Mouse (Mus musculus) heart, embryonic 11.5 days (tissue): ENCODE data around the gene Ubl7. TPM values are rescaled to one million over a fixed set of nuclear protein-coding genes. Genes with fewer than 3 reads are reported as not detected.
A peak's percentile ranks its signal among the peaks of the same experiment; 100 is the strongest.

Source experiments
- ATAC-seq: fragments of 200-750 bp; cut with Nextera tagmentation; replicated peaks from 2 replicates; pipeline ENCODE4 v1.8.0; 2017; ENCODE audit warnings: moderate library complexity; ENCODE audit not compliant: insufficient number of reproducible peaks, low FRiP score, low TSS enrichment
- H3K27ac ChIP-seq: fragments of 300-500 bp; sonication (generic); 2 replicates; pipeline ENCODE4 v1.5.1; 2014; ENCODE audit warnings: mild to moderate bottlenecking, low read depth, low read length
- H3K27me3 ChIP-seq: fragments of 300-500 bp; sonication (generic); 2 replicates; pipeline ENCODE4 v1.6.1; 2014; ENCODE audit warnings: mild to moderate bottlenecking, low read length, mixed read lengths; ENCODE audit not compliant: control insufficient read depth, insufficient read depth
- H3K36me3 ChIP-seq: fragments of 300-500 bp; sonication (generic); 2 replicates; pipeline ENCODE4 v1.6.1; 2014; ENCODE audit warnings: mild to moderate bottlenecking, low read length, moderate library complexity, mixed read lengths; ENCODE audit not compliant: control insufficient read depth, insufficient read depth
- H3K4me1 ChIP-seq: fragments of 300-500 bp; sonication (generic); 2 replicates; pipeline ENCODE4 v1.6.1; 2014; ENCODE audit warnings: low read length; ENCODE audit not compliant: control insufficient read depth, insufficient read depth
- H3K4me2 ChIP-seq: fragments of 300-500 bp; sonication (generic); 2 replicates; pipeline ENCODE4 v1.6.1; 2014; ENCODE audit warnings: mild to moderate bottlenecking, moderate library complexity
- H3K4me3 ChIP-seq: fragments of 300-500 bp; sonication (generic); 2 replicates; pipeline ENCODE4 v1.5.1; 2014; ENCODE audit warnings: low read depth, low read length
- H3K9ac ChIP-seq: fragments of 300-500 bp; sonication (generic); 2 replicates; pipeline ENCODE4 v1.6.1; 2014; ENCODE audit warnings: mild to moderate bottlenecking, low read depth, low read length, moderate library complexity
- H3K9me3 ChIP-seq: fragments of 300-500 bp; sonication (generic); replicated peaks from 2 replicates; pipeline ENCODE4 v1.6.1; 2016; ENCODE audit warnings: low read length; ENCODE audit not compliant: control insufficient read depth
- WGBS: fragments of 180-500 bp; shearing (Covaris S2); extraction: QIAGEN DNeasy Blood & Tissue Kit; methylation state at CpG from one replicate; pipeline ENCODE4 v1.1.7; 2014; ENCODE audit not compliant: insufficient replicate concordance; 5-methylcytosine and 5-hydroxymethylcytosine counted together
- polyA plus RNA-seq: library from polyadenylated mRNA; unstranded; fragments of >200 nt; fragmentation: Nextera tagmentation; extraction: Ambion mirVana; gene quantifications from 2 replicates; pipeline ENCODE4 v1.2.1, GENCODE M21; 2014

Ubl7 gene
- polyA plus RNA-seq, 1 experiment from 2014 or later, result 106 TPM

DNA sequence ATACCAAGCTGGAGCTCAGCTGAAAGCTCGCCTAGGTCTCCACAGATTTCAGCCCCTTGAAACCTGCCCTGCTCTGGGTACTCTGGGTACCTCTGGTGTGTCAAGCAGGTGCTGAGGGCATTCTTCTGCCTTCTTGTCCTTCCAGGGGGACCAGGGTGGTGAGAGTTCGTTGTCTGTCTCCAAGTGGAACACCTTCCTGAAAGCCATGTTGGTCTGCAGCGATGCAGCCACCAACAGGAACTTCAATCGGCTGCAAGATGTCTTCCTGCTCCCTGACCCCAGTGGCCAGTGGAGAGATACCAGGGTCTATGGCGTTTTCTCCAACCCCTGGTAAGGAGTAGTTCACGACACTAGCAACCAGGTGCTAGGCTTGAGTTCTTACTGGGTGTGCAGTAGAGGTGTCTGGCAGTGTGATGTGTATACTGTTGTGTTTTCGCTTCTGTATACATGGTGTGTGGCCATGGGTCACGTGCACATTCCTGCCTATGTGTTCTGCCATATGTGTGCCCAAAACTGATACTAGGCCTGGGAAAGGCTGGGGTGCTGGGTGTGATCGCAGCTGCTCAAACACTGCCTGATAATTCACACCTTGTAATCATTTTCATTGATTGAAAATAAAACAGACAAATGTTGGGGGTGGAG is 45.5 kb downstream of the Ubl7 start:
- WGBS, result 75% methylated on average over 9 of the region's 9 CpGs
- H3K9me3 ChIP-seq, result no peaks in the 10 kb centered on the region
- H3K36me3 ChIP-seq, result no peaks in the 10 kb centered on the region
- no peak overlapping the region for H3K4me2 ChIP-seq
- H3K9ac ChIP-seq, result no peak overlapping the region
- no peak for ATAC-seq
- H3K4me3 ChIP-seq, result no peak overlapping the region
- peaks cover 8% of the 10 kb centered on the region; the same call in 1 of the 2 replicates for H3K27me3 ChIP-seq
- H3K4me1 ChIP-seq, result peaks cover 11% of the 10 kb centered on the region
- H3K27ac ChIP-seq, result no peak overlapping the region

DNA sequence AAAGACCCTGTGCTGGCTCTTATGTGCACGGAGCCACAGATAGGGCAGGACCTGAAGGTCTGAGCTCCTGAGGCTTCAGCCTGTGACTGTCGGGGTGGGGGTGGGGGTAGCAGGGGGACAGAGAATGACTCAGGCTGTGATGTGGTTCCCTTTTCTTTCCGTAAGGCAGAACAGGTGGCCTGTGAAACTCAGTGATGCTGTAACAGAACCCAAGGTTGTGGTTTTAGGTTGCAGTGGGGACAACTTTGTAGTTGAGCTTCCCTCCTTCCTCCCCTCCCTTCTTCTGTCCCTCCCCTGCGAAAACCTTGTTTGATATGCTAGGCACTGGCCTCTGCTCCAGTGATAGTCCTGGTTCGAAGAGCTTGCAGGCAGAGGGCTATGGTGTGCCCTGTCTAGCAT is 46.1 kb downstream of the Ubl7 start:
- Histone ChIP-seq H3K36me3 (no peaks in the 10 kb centered on the region), H3K27me3 (peaks cover 5% of the 10 kb centered on the region; the same call in 1 of the 2 replicates), H3K4me1 (peaks cover 9% of the 10 kb centered on the region), H3K9me3 (no peaks in the 10 kb centered on the region), H3K9ac (no peak overlapping the region), H3K4me3 (no peak overlapping the region), H3K27ac (no peak overlapping the region), H3K4me2 (no peak overlapping the region)
- 74% methylated on average over 5 of the region's 5 CpGs for WGBS
- ATAC-seq, result no peak

DNA sequence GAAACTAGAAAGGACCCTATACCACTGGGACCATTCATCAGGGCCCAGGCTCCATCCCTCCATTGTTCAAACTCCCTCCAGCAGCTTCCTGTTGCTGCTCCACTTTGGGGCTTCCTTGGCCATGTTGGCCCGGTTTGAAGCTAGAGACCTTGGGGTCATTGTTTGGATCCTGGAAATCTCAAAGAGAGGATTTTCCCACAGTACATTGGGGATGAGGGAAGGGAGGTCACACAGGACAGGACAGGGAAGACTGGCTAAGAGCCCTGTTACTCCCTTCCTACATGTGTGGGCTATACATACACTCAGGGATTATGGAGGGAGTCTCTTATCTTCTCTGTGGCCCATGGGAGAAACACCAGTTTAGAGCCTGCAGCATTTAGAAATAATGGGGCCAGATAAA is 47.8 kb downstream of the Ubl7 start:
- no peak overlapping the region for H3K4me2 ChIP-seq
- H3K36me3 ChIP-seq, result no peaks in the 10 kb centered on the region
- no peak overlapping the region for H3K9ac ChIP-seq
- no peak overlapping the region for H3K4me3 ChIP-seq
- WGBS, result 85% methylated on average over 1 of the region's 1 CpGs
- ATAC-seq, result no peak
- H3K9me3 ChIP-seq, result no peaks in the 10 kb centered on the region
- H3K27me3 ChIP-seq, result peaks cover 5% of the 10 kb centered on the region; the same call in 1 of the 2 replicates
- no peak overlapping the region for H3K27ac ChIP-seq
- H3K4me1 ChIP-seq, result peaks cover 13% of the 10 kb centered on the region

DNA sequence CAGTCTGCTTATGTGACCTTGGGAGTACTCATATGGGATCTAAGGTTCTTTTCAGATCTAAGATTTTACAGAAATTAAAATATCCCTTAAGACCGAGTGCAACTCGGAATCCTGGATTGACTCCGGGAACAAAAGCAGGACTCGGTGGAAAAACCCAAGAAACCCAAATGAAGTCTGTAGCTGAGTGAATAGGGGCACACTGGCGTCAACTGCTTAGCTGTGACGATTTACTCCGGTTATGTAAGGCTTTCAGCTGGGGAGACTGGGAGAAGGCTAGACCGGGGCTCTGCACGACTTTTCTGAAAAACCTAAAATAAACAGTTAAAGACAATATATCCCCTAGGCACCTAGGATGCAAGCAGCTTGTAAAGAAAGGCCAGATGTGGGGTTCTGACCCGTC is 48.6 kb downstream of the Ubl7 start:
- Histone ChIP-seq H3K9me3 (no peaks in the 10 kb centered on the region), H3K4me2 (no peak overlapping the region), H3K27me3 (peaks cover 2% of the 10 kb centered on the region; the same call in 1 of the 2 replicates), H3K4me1 (peaks cover 13% of the 10 kb centered on the region), H3K27ac (no peak overlapping the region), H3K36me3 (no peaks in the 10 kb centered on the region), H3K4me3 (no peak overlapping the region), H3K9ac (no peak overlapping the region)
- WGBS, result 48% methylated on average over 10 of the region's 10 CpGs
- ATAC-seq, result no peak

DNA sequence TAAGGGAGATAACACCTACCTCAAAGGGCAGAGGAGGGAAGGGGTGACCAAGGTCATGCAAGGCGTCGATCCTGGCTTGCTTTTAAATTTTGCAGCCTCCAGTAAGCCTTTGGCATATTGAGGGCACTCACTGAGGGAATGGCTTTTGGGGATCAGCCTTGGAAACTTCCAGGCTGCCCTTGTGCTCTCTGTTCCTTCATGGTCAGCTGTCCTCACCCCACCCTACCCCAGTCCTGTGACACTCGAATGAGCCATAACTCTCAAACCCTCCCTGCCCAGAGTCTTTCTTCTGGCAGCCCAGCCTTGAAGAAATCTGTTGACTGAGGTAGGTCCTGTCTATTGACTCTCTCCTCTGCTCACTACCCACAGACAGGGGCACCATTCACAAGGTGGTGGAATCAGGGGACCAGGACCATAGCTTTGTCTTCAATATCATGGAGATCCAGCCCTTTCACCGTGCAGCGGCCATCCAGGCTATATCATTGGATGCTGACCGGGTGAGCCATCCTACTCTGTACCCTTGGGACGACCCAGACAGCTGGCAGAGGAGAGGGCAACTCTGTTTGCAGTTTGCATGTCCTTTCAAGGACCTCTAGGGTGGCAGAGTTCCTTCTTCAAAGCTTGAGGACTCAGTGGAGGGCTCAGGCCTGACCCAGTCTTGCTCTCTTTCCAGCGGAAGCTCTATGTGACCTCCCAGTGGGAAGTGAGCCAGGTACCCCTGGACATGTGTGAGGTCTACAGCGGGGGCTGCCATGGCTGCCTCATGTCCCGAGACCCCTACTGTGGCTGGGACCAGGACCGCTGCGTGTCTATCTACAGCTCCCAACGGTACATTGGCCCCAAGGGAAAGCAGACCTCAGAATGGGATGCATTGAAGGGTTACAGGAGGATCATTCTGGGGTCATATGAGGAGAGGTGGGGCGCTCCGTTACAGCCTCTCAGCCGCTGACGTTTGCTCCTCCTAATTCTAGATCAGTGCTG is 49.4 kb downstream of the Ubl7 start:
- Histone ChIP-seq H3K9me3 (no peaks in the 10 kb centered on the region), H3K27me3 (no peaks in the 10 kb centered on the region), H3K9ac (no peak overlapping the region), H3K4me2 (no peak overlapping the region), H3K4me1 (peaks cover 13% of the 10 kb centered on the region), H3K27ac (no peak overlapping the region), H3K36me3 (no peaks in the 10 kb centered on the region), H3K4me3 (no peak overlapping the region)
- 74% methylated on average over 17 of the region's 17 CpGs for WGBS
- no peak for ATAC-seq

DNA sequence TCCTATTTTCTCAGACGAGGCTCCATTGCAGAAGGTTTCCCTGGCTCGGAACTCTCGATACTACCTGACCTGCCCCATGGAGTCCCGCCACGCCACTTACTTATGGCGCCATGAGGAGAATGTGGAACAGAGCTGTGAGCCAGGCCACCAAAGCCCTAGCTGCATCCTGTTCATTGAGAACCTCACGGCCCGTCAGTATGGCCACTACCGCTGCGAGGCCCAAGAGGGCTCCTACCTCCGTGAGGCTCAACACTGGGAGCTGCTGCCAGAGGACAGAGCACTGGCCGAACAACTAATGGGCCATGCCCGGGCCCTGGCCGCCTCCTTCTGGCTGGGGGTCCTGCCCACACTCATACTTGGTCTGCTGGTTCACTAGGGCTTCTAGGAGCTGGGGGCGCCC is 50.4 kb downstream of the Ubl7 start:
- Histone ChIP-seq H3K4me2 (no peak overlapping the region), H3K4me1 (peaks cover 13% of the 10 kb centered on the region), H3K27ac (no peak overlapping the region), H3K9ac (no peak overlapping the region), H3K9me3 (no peaks in the 10 kb centered on the region), H3K27me3 (no peaks in the 10 kb centered on the region), H3K4me3 (no peak overlapping the region), H3K36me3 (no peaks in the 10 kb centered on the region)
- no peak for ATAC-seq
- WGBS, result 84% methylated on average over 15 of the region's 15 CpGs

DNA sequence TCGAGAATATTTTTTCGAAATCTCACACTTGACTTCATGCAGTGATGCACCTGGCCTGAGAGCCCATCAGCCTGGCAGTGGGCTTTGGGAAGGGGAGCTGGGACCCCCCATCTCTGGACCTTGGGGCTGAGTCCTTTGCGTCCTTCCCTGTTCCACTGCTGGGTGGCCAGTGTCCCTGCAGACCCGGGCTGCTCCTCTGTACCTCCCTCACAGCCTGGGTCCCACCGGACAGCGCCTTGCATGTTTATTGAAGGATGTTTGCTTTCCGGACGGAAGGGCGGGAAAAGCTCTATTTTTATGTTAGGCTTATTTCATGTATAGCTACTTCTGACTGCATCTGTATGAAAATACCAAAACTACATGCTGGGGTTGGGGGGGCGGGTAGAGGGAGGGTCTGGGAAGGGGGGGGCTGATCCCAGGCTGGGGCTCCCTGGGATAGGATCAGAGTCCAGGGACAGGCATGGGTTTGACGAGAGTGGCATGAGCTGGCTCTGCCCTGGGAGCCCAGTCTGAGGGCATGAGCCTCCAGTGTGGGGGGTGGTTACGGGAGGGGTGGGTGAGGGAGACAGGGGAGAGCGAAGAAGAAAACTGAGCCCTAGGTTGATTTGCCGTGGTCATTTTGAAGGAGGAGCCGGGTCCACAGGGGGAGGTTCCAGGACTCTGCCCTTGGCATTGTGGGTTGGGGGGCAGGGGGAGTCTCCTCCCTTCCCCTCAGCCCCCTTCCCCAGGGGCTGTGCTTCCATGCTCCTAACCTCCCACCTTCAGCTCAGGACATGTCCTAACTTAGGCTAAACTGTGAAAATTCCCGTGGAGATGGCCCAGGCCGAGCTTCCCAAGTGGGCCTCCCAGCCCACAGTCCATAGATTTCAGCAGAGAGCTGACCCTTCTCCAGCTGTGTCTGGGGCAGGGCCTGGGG is 51.3 kb downstream of the Ubl7 start:
- Histone ChIP-seq H3K4me2 (no peak overlapping the region), H3K9ac (peak overlapping the region; percentile 2; the same call in 1 of the 2 replicates), H3K9me3 (no peaks in the 10 kb centered on the region), H3K4me1 (peaks cover 13% of the 10 kb centered on the region), H3K4me3 (no peak overlapping the region), H3K27ac (no peak overlapping the region), H3K27me3 (no peaks in the 10 kb centered on the region), H3K36me3 (no peaks in the 10 kb centered on the region)
- 55% methylated on average over 17 of the region's 17 CpGs for WGBS
- ATAC-seq, result no peak
